Mouse (Mus musculus) ovary, adult 2 months (tissue): ENCODE data around the gene Tmsb15a. TPM values are rescaled to one million over a fixed set of nuclear protein-coding genes. Genes with fewer than 3 reads are reported as not detected.

Experiments
- polyA plus RNA-seq: library from polyadenylated mRNA; depleted of rRNA; stranded (reverse); fragments of >200 nt; gene quantifications from 2 replicates; pipeline ENCODE4 v1.2.3, GENCODE M21; 2012; rRNA removed

The Tmsb15a gene
- polyA plus RNA-seq = not detected in 2 replicates

DNA sequence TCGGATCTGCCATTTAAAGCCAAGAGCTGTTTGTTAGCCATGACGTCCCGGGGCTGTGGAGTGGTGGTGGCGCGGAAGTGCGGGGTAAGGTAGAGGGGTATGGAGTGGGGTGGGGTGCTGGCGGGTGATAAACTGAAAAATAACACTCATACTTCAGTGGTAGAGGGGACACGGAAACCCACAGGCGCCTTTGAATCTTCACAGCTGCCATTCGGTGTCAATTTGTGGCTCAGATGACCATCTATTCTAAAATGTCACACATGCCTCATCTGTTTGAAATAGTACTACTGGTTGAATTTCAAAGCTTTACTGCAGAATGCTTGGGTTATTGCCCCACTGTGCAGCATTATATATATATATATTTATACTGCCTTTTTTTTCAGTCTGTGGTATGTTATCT is at the start of gene Tmsb15a:
Gene Tmsb15a (minus strand): TSS at position 101 of the 400 bp plus-strand sequence.

DNA sequence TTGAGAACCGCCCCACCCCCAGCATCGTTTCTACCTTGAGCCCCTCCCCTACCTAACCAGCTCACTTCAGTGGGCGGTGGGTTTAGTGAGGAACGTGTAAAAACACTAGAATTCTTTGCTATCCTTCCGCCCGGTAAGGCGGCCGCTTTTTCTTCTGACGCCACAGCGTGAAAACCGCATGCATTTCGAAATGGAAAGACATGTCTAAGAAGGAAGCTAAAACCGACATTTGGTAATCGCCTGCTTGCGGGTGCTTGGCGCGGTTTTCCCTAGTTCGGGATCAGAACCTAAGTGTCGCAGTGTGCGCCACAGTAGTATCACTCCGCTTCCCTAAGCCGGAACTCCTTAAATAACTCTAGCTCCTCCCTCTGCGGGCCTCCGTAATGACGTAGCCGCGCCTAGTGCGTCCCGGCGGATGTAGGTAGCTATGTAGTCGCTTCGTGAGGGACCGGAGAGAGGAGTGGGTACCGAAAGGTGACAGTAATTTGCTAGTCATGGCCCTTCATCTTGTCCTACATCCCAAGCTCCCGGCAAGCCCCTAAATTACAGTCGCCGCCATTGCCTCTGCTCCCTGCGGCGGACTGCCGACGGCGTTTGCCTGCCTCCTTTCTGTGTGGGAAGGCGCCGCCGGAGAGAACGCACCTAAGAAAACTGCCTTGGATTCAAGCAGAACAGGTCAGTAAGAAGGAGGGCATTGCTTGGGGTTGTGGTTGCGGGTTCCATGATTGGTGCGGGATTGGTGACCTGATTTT is 17.4 kb upstream of the Tmsb15a start, which contains the start of the genes Armcx5 and Gprasp1:
Gene Armcx5 (plus strand): TSS at position 430 of the 752 bp plus-strand sequence.
Gene Gprasp1 (plus strand): TSS at position 430 of the 752 bp plus-strand sequence.

DNA sequence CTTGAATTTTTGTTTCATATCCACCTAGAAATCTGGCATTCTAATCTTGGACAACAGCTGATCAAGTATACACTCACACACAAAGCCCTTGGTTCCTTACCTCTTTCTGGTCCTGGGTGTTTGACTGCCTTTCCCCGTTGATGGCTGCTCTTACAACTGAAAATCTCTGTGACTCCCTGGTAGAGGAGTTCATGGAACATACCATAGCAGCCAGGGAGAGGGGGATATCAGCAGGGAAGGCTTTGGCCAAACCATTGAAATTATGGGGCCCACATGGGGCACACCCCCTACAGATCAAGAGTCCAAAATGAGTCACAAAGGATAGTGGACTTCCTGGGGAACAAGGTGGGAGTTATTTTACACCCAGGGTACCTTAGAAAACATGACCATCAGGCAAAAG is 31.4 kb downstream of the Tmsb15a start, which contains the start of gene Tcp11x2:
Gene Tcp11x2 (minus strand): TSS at position 158 of the 400 bp plus-strand sequence.

Other genes with a start within 250 kb of the Tmsb15a start
- gene AV320801, start 230.7 kb downstream of the Tmsb15a start, polyA plus RNA-seq = not detected in 2 replicates
- not detected in 2 replicates for gene Nxf7, start 126.5 kb downstream of the Tmsb15a start, polyA plus RNA-seq
- not detected in 2 replicates for gene Prame, start 97.6 kb downstream of the Tmsb15a start, polyA plus RNA-seq
- not detected in 2 replicates for gene Tcp11x2, start 31.5 kb downstream of the Tmsb15a start, polyA plus RNA-seq
- 1.4 and 1.5 TPM in 2 replicates for gene Armcx5, start 17.5 kb upstream of the Tmsb15a start, polyA plus RNA-seq
- gene Gprasp1, start 17.5 kb upstream of the Tmsb15a start, polyA plus RNA-seq = 22.1 and 24.1 TPM in 2 replicates
- gene Bhlhb9, start 72.3 kb upstream of the Tmsb15a start, polyA plus RNA-seq = 7.4 and 8.4 TPM in 2 replicates
- gene Gprasp2, start 113.8 kb upstream of the Tmsb15a start, polyA plus RNA-seq = 17.5 and 18.7 TPM in 2 replicates